Mouse (Mus musculus) kidney, postnatal 10 days (tissue): Measurements from ENCODE around the gene Rps16.
"Not testable (repeated sequence)": the region's sequence is repeated elsewhere in the genome, so short reads cannot be mapped to it uniquely, and the experiment has no call there.

ENCODE experiments used
- DNase-seq: peaks from one replicate; pipeline ENCODE4 v3.0.0; 2021; ENCODE audit warnings: mixed read lengths

Rps16 gene

DNA sequence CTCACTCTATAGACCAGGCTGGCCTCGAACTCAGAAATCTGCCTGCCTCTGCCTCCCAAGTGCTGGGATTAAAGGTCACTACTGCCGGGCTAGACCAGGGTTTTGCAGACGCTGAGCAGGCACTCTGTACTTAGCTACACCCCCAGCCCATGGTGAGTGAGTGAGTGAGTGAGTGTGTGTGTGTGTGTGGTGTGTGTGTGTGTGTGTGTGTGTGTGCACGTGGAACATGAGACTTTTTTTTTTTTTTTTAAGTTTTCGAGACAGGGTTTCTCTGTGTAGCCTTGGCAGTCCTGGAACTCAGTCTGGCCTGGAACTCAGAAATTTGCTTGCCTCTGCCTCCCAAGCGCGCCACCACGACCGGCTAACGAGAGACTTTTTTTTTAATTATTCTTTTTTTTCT, 24.2 kb downstream of the Rps16 start:
- no peak for DNase-seq

- peak; percentile 96 for DNase-seq
These were observed 24.9 kb downstream of the Rps16 start for GRCm38 (mm10) chr7:28375176-28375921.

DNA sequence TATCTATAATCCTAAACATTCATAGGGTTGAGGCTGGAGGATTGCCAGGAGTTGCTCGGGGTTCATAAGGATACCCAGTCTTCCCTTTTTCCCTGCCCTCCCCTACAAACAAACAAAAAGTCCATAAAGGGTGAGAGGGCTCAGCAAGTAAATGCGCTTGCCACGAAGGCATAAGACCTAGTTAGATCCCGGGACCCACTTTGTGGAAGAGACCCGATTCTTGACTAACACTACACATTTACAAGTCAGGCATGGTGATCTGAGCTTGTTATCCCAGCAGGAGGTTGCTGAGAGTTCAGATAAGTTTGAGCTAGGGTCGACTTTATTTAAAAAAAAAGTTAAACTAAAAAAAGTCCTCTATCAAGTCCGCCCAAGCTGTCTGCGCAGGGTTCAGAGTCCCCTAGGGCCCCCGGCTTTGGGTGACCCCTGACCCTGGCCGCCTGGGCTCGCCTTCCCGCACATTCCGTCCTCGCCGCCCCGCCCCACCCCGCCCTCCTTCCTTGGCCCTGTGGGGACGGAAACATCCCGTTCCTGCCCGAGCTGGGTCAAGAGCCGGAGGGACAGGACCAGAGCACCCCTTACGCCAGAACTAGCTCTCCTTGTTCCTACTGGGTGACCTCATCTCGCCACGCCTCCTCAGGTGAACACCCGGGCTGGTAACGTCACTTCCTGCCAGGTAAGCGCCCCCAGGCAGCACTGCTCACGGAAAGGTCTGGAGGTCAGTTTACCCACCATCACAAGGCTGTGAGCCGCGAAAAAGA, 25.7 kb downstream of the Rps16 start:
- DNase-seq = peak; percentile 92

GRCm38 (mm10) chr7:28377190-28378065, 27.0 kb downstream of the Rps16 start:
- peak; percentile 61 for DNase-seq

- DNase-seq = peak; percentile 83
These were observed 27.7 kb downstream of the Rps16 start for GRCm38 (mm10) chr7:28378066-28378690.

DNA sequence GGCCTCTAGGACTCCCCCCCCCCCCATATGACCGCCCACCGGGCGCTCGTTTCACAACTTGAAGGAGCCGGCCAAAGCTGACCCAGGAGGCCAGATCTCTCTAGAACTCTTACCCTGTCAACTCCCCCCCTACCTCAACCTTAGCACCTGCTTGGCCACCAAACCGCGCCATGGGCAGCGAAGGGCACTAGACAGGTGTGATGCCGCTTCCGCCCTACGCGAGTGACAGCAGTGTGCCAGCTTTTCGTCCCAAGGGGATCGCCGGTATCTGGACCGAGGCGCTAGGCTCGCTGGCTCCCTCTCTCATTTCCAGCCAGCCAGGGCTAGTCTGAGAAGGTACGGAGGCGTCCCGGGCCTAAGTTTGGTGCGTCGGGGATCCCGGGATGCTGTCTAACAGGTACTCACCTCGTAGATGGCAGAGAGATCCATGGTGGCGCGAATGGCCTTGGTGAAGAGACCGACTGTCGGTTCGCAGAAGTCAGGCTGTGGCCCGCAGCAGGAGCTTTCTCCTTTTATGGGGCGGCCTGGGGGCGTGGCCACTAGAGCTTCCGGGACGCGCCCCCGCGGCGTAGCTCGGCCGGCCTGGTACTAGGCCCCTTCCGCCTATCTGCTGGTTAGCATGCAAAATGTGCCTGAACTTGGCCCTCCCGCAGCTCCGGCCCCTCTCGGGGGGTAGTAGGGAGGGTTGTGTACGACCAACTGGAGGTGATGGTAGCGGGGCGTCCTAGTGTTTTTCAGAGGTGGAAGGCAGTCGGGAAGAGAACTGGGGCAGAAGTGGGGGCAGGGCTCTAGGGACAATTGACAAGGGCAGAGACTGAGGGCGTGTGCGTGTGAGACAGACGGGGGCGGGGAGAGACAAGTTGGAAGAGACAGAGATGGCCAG, 28.6 kb downstream of the Rps16 start:
- DNase-seq = peak; percentile 98

DNA sequence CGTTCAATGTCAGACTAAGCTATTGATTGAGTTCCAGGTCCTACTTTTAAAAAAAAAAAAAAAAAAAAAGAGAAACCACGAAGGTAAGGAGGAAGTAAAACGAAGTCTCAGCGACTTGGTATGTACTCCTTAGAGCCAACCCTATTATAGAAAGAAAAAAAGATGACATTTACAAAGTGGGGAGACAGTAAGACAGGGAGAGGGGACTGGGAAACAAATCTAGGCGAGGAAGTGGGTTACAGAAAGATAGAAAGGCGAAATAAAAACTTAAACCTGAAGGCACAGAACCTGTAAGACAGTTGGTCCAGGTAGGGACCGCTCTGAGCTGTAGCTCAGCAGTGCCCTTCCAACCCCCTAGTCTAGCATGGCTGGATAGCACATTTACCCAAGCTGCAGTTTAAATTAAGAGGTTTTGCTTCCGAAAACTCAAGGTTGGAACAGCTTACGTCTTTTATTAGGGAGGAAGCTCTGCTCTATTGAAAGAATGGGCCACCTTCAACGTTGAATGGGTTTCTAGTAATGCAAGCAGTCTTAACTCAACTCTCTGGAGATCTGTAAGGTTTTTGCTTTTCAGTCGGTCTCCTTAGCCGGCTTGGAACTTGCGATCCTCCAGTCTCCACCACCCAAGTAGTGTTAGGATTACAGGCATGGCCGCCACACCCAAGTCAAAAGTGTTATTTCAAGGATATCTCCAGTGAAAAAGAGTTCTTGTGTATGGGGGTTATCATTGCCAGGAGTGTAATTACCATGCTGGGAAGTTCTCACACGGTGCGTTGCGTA, 30.0 kb downstream of the Rps16 start, which contains the start of gene Zfp36:
TSS of gene Zfp36 (minus strand) at position 17 of the 780 bp plus-strand sequence.
- DNase-seq = no peak

DNA sequence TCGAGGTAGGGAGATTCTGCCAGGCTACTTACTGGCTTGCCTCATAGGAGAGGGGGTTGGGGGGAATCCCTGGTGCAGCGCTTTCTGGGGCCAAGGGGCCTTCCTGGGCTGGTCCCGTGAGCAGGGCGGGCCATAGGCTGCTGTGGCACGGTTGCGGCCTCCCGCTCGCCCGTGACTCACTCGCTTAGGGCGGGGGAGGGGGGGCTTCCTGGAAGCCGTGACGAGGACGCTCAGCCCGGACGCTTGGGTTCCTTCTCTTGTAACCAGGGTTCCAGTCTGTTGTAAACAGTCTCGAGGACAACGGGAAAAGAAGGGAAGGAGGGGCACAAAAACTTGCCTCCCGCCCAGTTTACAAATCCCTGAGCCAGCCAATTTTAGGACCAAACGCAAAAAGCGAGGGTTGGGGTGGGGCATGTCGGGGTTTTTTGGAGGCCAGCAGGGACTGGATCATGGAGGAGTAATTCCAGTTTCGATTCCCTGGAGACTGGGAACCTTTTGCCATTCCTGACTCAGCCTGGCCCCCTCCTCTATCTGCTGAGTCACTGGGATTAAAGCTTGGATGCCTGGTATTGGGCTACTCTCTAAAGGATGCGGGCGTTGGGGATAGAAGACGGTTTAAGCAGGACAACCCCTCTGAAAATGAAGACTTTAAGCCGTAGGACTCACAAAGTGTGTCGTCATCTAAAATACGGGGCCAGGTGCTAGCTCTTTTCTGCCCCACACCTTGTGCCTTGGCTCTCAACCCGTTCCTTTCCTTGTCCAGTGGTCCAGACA, 30.8 kb downstream of the Rps16 start:
- DNase-seq = peak; percentile 87

GRCm38 (mm10) chr7:28381938-28382337, 31.5 kb downstream of the Rps16 start:
- peak; percentile 95 for DNase-seq

DNA sequence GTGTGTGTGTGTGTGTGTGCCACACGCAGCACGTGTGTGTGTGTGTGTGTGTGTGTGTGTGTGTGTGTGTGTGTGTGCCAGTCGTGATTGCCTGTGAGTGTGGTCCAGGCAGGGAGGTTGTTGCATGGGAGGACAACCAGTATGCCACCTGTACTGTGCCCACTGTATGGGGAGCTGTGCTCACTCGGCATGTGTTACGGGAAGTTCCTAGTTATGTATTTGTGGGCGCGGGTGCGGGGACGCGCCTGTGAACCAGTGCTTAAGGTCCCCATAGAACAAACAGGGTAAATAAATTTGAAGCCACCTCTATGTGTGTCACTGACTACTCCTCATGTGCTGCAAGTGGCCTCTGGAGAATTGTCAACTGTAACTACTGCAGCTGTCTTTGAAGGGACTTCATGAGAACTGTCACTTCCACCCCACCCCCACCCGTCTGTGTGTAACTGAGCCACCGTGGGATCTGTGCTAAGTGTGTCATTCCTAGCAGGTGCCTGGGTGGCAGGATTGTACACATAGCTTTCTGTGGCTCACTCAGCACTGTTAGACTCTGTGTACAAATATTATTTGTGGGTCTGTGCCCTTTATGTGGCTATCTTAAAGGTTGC, 32.0 kb downstream of the Rps16 start:
- no peak for DNase-seq

DNA sequence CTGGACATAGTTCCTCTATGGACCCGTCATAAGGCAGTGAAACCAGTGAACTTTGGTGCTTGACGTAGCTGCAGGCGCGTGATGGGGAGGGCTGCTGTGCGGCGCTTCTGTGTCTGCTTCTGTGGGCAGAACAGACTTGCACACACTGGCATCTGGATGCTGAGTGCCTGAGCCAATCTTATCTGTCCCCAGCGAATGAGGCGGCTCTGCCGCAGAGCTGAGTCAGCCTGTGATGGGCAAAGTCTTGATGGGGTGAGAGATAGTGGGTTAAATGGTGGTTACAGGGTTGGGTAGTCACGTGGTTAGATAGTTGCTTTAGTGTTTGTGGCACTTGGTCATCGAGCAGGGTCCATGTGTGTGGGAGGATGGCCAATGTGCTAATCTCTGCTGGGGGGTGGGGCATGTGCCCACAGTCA, 32.5 kb downstream of the Rps16 start:
- peak; percentile 66 for DNase-seq

- DNase-seq = no peak
These were observed 33.2 kb downstream of the Rps16 start for GRCm38 (mm10) chr7:28383606-28384005.

DNA sequence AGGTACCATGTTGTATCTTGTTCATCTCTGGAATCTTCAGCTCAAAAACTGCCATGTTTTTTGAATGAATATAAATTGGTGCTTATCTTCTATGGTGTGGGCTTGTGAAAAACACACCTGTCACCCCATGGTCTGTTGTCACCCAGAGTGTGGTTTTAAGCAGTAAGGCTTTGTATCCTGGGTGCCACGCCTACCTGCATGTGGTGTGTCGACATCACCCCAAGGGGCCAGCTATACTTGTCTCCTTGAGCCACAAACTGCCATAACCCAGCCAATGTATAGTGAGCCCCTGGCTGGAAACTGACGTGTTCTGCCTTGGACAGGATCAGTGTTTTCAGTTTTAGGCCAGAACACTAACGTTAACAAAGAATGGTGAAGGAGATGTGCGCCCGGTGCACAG, 33.7 kb downstream of the Rps16 start:
- DNase-seq = no peak

DNA sequence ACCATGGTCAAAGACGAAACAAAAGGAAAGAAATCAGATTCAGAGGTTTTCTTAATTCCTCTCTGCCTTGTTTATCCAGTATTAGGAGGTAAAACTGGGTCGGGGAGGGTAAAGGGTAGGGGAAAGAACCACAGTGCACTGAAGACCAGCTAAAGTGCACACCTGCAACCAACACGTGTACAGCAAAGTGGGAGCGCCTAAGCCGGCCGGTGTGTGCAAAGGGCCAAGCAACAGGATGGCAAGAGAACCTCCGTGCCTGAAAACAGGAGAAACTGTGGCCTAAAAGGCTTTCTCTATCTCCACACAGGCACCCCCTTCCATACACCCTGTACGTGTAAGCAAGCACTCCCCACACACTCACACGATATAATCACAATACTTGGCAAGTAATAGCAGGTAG, 34.7 kb downstream of the Rps16 start:
- no peak for DNase-seq

GRCm38 (mm10) chr7:28386007-28386406, 35.6 kb downstream of the Rps16 start:
- no peak for DNase-seq

DNA sequence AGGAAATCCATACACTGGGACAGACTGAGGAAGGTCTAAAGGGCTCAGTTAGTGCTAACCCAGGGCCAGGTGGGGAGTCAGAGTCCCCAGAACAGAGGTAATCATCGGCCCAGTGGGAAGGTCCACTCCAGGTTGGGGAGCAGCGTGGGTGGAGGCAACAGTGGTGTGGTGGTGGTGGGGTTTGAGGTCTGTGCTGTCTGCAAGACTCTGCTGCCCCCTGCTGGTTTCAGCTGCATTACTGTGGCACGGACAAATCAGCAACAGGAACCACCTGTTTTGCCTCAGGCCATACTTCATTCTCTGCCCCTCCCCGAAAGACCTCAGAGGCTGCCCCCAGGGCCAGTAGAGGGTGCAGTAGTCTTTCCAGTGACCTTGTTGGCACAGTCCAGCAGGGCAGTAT, 36.0 kb downstream of the Rps16 start:
- peak; percentile 95 for DNase-seq

DNA sequence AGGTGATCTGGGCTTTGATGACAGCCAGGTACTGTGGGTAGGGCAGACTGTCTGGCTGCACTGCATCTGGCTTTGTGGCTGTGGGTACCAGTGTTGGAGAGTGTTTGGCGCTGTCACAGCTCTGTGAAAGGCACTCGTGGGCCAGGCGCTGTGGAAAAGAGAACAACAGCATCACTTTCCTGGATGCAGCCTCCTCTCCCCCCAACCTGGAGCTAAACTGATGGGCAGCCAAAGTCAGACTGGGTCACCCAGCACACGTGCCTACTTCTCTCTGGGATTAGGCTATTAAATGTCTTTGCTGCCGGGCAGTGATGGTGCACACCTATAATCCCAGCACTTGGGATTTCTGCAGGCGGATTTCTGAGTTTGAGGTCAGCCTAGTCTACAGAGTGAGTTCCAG, 36.4 kb downstream of the Rps16 start:
- not testable (repeated sequence) for DNase-seq

DNA sequence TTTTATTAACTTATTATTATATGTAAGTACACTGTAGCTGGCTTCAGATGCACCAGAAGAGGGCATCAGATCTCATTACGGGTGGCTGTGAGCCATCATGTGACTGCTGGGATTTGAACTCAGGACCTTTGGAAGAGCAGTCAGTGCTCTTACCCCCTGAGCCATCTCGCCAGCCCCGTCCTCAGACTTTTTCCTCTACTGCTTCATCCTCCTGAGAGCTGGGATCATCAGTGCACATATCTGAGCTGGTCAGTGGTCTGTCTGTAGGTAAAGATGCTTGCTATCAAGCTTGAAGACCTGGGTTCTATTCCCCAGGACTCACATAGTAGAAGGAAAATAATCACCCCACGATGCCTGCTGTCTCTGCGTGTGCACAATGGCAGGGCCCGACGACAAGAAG, 36.9 kb downstream of the Rps16 start:
- not testable (repeated sequence) for DNase-seq

GRCm38 (mm10) chr7:28390331-28390730, 39.9 kb downstream of the Rps16 start:
- DNase-seq = no peak
